Mouse (Mus musculus) common myeloid progenitor, adult 5-6 weeks (primary cell): ENCODE results near the gene Cdkn2aipnl. TPM values are rescaled to one million over a fixed set of nuclear protein-coding genes. Genes with fewer than 3 reads are reported as not detected.

Experiments
- ATAC-seq: replicated peaks from 2 replicates; pipeline ENCODE4 v1.8.0; 2016; ENCODE audit warnings: low read depth, mild to moderate bottlenecking, moderate TSS enrichment, inconsistent platforms; ENCODE audit not compliant: poor library complexity, severe bottlenecking
- total RNA-seq: library from RNA; stranded (forward); fragments of 200-1000, 187-1606 nt; gene quantifications from 2 replicates; pipeline ENCODE4 v1.2.3, GENCODE M21; 2017

Cdkn2aipnl gene
- total RNA-seq, 1 experiment from 2014 or later: 60.7 TPM

DNA sequence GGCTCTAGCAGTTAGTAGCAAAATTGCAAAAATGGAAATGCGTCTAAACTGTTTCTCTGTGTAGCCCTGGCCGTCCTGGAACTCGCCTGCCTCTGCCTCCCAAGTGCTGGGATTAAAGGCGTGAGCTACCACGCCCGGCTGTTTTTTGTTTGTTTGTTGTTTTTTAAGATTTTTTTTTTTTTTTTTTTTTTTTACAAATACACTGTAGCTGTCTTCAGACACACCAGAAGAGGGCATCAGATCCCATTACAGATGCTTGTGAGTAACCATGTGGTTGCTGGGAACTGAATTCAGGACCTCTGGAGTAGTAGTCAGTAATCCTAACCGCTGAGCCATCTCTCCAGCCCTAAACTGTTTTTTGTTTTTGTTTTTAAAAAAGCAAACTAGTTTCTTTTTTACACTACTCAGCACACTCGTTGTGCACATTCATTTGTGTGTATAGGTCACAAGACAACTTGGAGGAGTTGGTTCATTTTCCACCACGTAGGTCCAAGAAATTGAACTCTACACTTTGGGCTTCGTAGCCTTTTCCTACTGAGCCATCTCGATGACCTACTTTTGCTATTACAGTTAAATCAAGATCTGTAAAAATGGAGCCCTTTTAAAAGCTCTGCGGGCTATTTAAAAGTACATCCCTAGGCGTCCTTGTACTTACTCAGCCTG lies 35.5 kb downstream of the Cdkn2aipnl start:
- ATAC-seq: no peak

DNA sequence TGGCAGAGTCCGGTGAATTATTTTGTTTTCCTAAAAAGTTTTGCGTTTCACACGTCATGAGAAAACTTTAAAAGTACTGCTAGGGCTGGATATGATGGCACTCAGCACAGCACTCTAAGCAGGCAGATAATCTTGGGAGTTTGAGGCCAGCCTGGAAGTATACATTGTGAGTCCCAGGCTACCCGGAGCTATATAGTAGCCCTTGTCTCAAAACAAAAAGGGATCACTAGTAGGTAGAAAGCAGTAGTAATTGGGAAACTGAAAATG lies 36.0 kb downstream of the Cdkn2aipnl start:
- no peak for ATAC-seq

DNA sequence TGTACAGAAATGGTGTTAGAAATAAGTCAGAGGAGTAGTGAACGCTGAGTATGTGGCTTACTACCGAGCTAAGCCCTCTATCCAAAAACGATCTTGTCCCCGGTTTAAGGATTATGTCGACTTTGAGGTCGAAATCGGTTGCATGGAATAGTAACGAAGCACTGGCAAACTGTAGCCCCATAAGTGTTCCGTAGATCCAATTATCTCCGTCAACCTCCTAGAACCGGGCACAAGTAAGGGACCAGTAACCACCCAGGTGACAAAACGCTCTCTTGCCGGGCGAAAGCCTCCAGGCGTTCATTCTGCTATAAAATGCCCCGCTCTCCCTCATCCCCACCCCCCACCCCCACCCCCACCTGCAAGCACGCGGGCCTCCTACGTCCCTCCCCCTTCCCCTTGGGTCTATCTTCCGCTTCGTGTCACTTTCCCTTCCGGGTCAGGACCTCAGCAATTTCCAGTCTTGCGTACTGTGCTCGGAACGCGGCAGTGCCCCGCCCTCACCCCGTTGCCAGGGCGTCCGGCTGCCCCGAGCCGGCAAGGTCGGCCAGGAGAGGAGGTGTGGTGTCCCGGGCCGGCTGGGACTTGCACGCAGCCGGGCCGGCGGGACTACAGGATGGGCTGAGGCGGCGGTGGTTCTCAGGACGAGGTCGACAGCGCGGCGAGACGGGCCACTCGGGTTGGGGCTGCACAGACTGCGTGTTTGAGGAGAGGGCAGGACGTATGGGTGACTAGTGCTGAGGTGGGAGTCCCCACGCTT lies 36.5 kb downstream of the Cdkn2aipnl start, which contains the start of gene Cdkl3:
Cdkl3 (plus strand) TSS at position 450 of the 757 bp plus-strand sequence.
- peak; percentile 80 for ATAC-seq

GRCm38 (mm10) chr11:52005586-52005985 lies 38.1 kb downstream of the Cdkn2aipnl start:
- ATAC-seq: no peak

DNA sequence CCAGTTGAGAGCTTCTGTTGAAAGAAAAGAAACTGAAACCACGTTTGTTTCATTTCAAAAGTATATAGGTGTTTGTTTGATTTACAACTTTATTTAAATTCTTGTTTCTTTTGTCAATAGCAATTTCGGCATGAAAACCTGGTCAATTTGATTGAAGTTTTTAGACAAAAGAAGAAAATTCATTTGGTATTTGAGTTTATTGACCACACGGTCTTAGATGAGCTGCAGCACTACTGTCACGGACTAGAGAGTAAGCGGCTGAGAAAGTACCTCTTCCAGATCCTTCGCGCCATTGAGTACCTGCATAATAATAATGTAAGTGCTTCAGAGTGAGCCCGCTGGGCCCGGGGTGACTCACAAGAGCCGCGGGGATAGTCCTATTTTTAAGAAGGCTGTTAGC lies 43.5 kb downstream of the Cdkn2aipnl start:
- ATAC-seq: no peak

GRCm38 (mm10) chr11:52011541-52011940 lies 44.1 kb downstream of the Cdkn2aipnl start:
- ATAC-seq: no peak

DNA sequence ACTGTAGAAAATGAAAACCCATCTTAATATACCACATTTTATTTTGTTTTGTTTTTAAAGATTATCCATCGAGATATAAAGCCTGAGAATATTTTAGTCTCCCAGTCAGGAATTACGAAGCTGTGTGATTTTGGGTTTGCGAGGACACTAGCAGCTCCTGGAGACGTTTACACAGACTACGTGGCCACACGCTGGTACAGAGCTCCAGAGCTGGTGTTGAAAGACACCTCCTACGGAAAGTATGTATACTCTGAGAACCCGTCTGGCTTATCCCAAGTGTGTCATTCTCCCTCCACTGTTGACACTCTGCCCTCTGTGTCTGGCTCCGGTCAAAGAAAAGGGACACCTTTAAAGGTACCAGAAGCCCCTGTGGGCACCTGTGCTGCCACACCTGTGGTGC lies 50.8 kb downstream of the Cdkn2aipnl start:
- ATAC-seq: no peak

Other genes starting within 250 kb of the Cdkn2aipnl start
- 10.4 and 11.0 TPM in 2 replicates for gene Sec24a, start 204.0 kb upstream of the Cdkn2aipnl start, total RNA-seq
- gene Sar1b, start 204.0 kb upstream of the Cdkn2aipnl start, total RNA-seq: 48.7 and 61.4 TPM in 2 replicates
- 8.1 and 12.7 TPM in 2 replicates for gene Jade2, start 110.0 kb upstream of the Cdkn2aipnl start, total RNA-seq
- gene Ube2b, start 33.1 kb downstream of the Cdkn2aipnl start, total RNA-seq: 79.9 and 91.3 TPM in 2 replicates
- gene Cdkl3, start 36.6 kb downstream of the Cdkn2aipnl start, total RNA-seq: 3.3 and 5.7 TPM in 2 replicates
- 109 and 112 TPM in 2 replicates for gene Ppp2ca, start 131.0 kb downstream of the Cdkn2aipnl start, total RNA-seq
- not detected in 2 replicates for gene Olfr1373, start 177.9 kb downstream of the Cdkn2aipnl start, total RNA-seq
- not detected in 2 replicates for gene Olfr1371, start 246.3 kb downstream of the Cdkn2aipnl start, total RNA-seq